Mouse (Mus musculus) C2C12 (cell line): ENCODE data around the gene Mr1.

Experiments
- CEBPB ChIP-seq: IDR thresholded peaks from one replicate; pipeline ENCODE4 v1.6.1; 2011; ENCODE audit warnings: low read depth, mild to moderate bottlenecking, control low read depth, moderate library complexity
- CTCF ChIP-seq: IDR thresholded peaks from one replicate; pipeline ENCODE4 v1.5.1; 2011; ENCODE audit not compliant: control insufficient read depth, insufficient read depth, insufficient read length
- FOSL1 ChIP-seq: IDR thresholded peaks from one replicate; pipeline ENCODE4 v1.8.0; 2011; ENCODE audit warnings: mild to moderate bottlenecking, low read length; ENCODE audit not compliant: poor library complexity, insufficient read depth, severe bottlenecking
- MAX ChIP-seq: IDR thresholded peaks from one replicate; pipeline ENCODE4 v1.6.1; 2011; ENCODE audit warnings: mild to moderate bottlenecking, control low read depth
- MYOD1 ChIP-seq: IDR thresholded peaks from one replicate; pipeline ENCODE4 v1.6.1; 2011; ENCODE audit warnings: low read depth; ENCODE audit not compliant: control insufficient read depth, insufficient read length
- MYOG ChIP-seq: IDR thresholded peaks from one replicate; pipeline ENCODE4 v1.6.1; 2011; ENCODE audit not compliant: control insufficient read depth, insufficient read length; ENCODE audit errors: extremely low read depth
- USF1 ChIP-seq: IDR thresholded peaks from one replicate; pipeline ENCODE4 v1.6.1; 2011; ENCODE audit warnings: low read depth, mild to moderate bottlenecking, control low read depth, moderate library complexity

- TF ChIP-seq CTCF (no peak), MYOG (no peak), FOSL1 (no peak), USF1 (no peak), MAX (no peak), CEBPB (no peak), MYOD1 (no peak)
Observed at GRCm38 (mm10) chr1:155097354-155097753, 49.3 kb downstream of the Mr1 start.
